Mouse (Mus musculus): ENCODE measurements at regions not wholly inside any gene's neighbourhood (a gene's known extent, or its start where the extent isn't known, plus 50 kb on each side); places are given as distances from the start of the nearest gene placed in this dataset.

DNA sequence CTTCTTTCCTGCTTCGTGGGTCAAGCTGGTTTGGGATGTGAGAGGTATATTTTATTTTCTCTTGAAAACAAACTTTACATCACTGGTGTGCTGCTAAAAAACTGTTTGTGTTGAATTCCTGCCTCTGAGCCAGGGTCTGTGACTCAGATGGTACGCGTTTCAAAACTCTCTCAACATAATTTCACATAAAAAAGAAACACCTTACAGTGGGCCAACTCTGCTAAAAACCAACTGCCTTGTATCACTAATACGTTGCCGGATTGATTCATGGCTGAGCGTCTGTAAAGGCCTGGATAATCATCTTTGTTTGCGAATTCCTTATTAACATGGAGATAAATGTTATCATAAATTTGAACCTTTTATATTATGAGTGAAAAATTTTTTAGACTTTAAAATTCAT, 428.7 kb downstream of the Fgf9 start:
- DNase-seq (ENCODE audit: low spot score), result no peak

- DNase-seq (ENCODE audit: low spot score), result no peak
Observed at GRCm38 (mm10) chr14:58496902-58497301, 426.6 kb downstream of the Fgf9 start.

DNA sequence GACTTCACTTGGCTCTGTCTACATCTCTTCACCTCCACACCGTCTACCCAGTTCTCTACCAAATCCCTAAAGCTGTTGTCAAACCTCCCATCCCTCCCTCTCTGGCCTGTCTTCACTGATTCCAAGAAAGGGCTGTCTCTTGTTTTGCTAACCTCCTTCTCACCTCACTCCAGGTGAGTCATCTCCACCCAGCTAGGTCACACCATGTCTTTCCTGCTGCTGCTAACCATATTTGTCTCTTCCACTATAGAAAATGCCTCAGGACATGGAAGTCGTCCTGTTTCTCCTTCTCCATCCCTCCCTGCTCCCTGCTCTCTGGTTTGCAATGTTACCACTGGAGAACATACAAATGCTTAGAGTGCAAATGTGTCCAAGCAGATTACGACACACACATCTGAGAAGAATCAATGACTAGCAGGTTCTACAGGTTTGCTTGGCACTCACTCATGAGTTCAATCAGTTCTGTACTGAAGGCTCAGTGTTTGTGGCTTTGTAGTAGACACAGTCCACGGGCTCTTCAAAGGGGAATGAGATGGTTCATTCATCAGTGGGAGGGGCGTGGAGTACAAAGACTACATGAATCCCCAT, 424.1 kb downstream of the Fgf9 start:
- no peak for DNase-seq (ENCODE audit: low spot score)

- no peak for DNase-seq (ENCODE audit: low spot score)
Observed at GRCm38 (mm10) chr14:58492118-58492517, 421.8 kb downstream of the Fgf9 start.

DNA sequence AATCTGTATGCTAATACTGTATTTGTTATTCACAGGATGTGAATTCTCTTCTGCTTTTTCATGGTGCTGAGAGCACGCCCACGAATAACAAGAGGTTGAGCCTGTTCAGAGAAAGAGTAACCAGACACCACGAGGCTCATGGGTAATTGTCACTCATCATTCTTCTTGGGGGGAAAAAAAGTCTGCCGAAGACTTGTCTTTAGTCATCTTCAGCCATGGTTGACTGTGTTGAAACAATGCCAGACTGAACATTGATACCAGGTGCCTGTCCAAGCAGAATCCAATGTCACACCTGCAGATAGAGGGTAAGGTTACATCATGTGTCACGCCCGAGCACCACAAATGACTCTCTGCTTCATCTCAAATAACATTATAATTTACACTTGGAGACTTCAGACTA, 418.5 kb downstream of the Fgf9 start:
- no peak for DNase-seq (ENCODE audit: low spot score)

DNA sequence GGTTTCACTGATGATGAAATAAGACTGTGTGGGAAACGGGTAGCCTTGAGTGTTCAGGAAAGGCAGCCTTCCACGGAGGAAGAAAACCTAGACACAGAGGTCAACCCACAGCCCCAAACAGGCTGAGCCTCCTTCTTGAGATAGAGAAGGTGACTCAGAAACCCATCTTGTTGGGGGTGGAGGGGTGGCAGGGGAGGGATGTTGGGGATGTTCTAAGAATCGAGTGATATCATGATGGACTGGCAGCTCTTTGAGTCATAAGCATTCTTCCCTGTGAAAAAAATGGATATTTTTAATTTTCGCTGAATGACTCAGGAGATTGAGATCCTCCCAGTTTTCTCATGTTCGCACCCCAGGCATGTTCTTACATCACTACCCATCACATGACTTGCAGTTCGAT, 417.5 kb downstream of the Fgf9 start:
- DNase-seq (ENCODE audit: low spot score), result no peak

- no peak for DNase-seq (ENCODE audit: low spot score)
Observed at GRCm38 (mm10) chr14:58480454-58480853, 410.1 kb downstream of the Fgf9 start.

DNA sequence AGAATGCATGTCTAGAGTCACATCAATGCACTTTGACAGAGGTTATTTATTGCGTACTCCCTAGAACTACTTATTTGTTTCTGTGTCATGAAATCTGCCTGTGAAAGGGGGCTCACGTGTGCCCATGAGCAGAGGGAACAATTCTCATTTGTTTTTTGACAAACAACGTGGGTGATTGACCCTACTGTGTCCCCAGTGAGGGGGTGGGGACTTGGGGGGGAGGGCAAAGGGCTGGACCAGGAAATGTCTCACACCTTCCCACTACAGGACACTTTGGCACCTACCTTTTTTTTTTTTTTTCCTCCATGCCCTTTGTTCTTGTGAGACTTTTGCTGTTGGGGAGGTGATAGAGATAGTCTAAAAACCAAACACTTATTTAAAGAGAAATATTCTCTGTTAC, 400.3 kb downstream of the Fgf9 start:
- DNase-seq (ENCODE audit: low spot score), result no peak

DNA sequence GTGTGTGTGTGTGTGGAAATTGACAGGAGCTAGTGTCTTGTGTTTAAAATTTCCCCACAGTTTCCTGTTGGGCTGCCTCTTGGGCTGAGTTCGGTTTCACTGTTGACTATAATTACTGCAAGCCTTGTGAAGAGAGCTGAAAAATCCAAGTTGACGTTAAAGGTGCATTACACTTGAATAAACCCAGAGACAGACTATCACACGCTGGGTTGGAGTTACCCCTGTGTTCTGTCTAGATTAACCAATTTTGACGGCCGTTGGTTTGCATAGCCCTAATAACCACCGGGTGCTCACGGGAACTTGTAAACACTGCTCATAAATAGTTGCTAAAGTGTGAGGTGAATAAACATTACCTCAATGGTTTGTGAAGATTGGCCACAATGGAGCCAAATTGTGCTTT, 398.1 kb downstream of the Fgf9 start:
- no peak for DNase-seq (ENCODE audit: low spot score)

- DNase-seq (ENCODE audit: low spot score), result no peak
Observed at GRCm38 (mm10) chr14:58467856-58468255, 397.5 kb downstream of the Fgf9 start.

GRCm38 (mm10) chr14:58446776-58447354, 376.5 kb downstream of the Fgf9 start:
- no peak for DNase-seq (ENCODE audit: low spot score)

- no peak for DNase-seq (ENCODE audit: low spot score)
Observed at GRCm38 (mm10) chr14:58444496-58444895, 374.1 kb downstream of the Fgf9 start.

DNA sequence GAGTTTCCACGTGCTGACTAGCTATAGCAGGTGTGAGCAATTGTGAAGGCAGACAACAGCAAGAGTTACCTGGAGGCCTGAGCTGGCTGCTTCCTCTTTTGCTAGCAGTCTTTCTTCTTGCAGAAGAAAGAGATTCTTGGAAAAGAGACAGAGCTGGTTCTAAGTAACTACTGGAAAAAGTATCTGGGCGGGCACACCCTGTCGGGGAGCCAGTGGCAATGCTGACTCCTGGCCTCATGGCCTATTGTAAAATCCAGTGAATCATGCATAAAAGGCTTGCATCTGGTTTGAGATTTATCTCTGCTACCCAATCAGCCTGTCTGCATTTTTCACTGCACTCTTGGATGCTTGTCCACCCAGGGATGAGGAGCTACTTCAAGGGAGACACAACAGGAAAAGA, 372.2 kb downstream of the Fgf9 start:
- no peak for DNase-seq (ENCODE audit: low spot score)

DNA sequence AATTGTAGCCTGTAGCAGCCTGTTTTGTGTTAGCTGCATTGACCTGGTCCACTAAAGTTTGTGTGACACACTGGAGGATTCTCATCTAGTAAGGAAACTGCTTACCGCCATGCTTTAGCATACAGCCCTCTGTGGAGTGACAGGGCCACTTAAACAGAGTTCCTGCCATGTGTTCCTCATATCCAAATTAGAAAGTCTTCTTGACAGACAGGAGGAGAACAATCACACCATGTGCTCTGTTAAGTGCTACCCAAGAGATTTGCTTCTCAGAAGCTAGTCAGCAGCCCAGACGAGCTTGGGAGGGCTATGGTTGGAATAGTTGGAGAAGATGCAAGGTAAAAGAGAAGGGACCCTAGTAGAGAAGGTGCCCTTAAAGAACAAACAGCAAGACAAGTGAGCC, 369.6 kb downstream of the Fgf9 start:
- no peak for DNase-seq (ENCODE audit: low spot score)

- DNase-seq (ENCODE audit: low spot score), result no peak
Observed at GRCm38 (mm10) chr14:58436096-58436495, 365.7 kb downstream of the Fgf9 start.

GRCm38 (mm10) chr14:58426472-58426871, 356.1 kb downstream of the Fgf9 start:
- DNase-seq (ENCODE audit: low spot score), result no peak

DNA sequence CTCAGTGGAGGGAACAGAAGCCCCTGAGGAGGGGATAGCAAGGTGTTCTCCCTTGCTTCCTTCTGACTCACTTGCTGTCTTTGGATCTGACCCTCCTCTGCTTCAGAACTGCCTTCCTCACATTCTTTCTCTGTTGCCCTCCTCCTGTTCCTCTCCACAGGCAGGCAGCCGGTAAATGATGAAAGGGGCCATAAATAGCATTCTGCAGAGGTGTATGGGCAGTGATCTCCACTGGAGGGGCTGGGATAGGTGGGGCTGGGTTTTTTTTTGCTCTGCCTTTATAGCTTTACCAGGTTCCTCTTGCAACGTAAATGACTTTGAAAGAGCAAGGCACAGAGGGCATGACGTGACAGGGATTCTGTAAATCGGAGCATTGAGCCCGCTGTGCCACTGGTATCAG, 351.6 kb downstream of the Fgf9 start:
- DNase-seq (ENCODE audit: low spot score), result no peak

DNA sequence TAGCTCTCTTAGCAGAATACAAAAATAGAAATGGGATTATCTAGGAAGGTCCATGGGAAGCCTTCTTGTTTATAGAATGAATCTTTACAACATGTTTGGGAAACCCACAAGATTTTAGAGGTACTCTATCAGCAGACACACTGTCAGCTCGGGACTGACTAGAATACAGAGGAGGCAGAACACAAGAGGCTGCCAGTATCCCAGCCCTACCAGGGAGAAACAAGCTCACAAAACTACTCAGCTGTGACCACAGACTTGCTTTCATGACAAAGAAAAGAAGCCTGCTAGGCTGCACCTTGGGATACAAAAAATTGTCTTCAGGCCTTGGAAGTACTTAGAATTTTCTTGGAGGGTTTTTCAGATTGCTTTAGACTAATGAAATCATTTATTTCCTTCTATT, 347.2 kb downstream of the Fgf9 start:
- no peak for DNase-seq (ENCODE audit: low spot score)

- DNase-seq (ENCODE audit: low spot score), result no peak
Observed at GRCm38 (mm10) chr14:58392055-58392726, 321.8 kb downstream of the Fgf9 start.

DNA sequence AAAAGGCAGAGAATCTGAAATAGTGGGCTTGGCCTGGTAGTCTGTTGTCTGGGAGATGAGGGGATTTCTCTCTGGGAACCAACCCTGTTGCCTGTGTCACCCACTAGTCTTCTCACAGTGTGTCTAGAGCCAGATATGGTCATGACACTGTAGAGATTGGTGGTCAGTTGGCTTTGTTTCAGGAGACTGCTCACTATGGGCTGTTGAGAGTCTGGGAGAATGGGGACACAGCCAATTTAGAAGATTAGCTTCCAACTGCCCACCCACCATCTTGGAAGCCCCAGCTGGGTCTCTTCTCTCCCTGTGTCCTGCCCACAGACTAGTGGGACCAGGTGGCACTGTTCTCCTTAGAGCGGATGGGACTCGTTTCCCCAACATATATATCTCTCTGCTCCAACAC, 320.4 kb downstream of the Fgf9 start:
- DNase-seq (ENCODE audit: low spot score), result peak; percentile 16

- no peak for DNase-seq (ENCODE audit: low spot score)
Observed at GRCm38 (mm10) chr14:58387348-58388000, 317.1 kb downstream of the Fgf9 start.

- DNase-seq (ENCODE audit: low spot score), result no peak
Observed at GRCm38 (mm10) chr14:58375056-58375455, 304.7 kb downstream of the Fgf9 start.

- DNase-seq (ENCODE audit: low spot score), result no peak
Observed at GRCm38 (mm10) chr14:58356824-58357223, 286.5 kb downstream of the Fgf9 start.

All from layer of hippocampus, adult 11-12 months (tissue).